Mouse (Mus musculus) embryonic facial prominence, embryonic 14.5 days (tissue): ENCODE data around the gene Dazl. TPM values are rescaled to one million over a fixed set of nuclear protein-coding genes. Genes with fewer than 3 reads are reported as not detected.

Experiments
- ATAC-seq: fragments of 200-750 bp; cut with Nextera tagmentation; 2 replicates; pipeline ENCODE4 v1.8.0; 2017; ENCODE audit warnings: low read depth, moderate number of reproducible peaks, moderate TSS enrichment
- DNase-seq: peaks from one replicate; pipeline ENCODE4 v3.0.0-alpha.2; 2015; ENCODE audit warnings: low spot score
- H3K27ac ChIP-seq: fragments of 300-500 bp; sonication (generic); replicated peaks from 2 replicates; pipeline ENCODE4 v1.5.1; 2014; ENCODE audit warnings: low read depth, mild to moderate bottlenecking, low read length, moderate library complexity
- H3K27me3 ChIP-seq: fragments of 300-500 bp; sonication (generic); replicated peaks from 2 replicates; pipeline ENCODE4 v1.6.1; 2014; ENCODE audit warnings: low read length; ENCODE audit not compliant: control insufficient read depth, insufficient read depth
- H3K36me3 ChIP-seq: fragments of 300-500 bp; sonication (generic); 2 replicates; pipeline ENCODE4 v1.6.1; 2014; ENCODE audit warnings: low read length, mixed read lengths; ENCODE audit not compliant: control insufficient read depth, insufficient read depth
- H3K4me1 ChIP-seq: fragments of 300-500 bp; sonication (generic); 2 replicates; pipeline ENCODE4 v1.6.1; 2014; ENCODE audit warnings: antibody characterized with exemption, low read length; ENCODE audit not compliant: control insufficient read depth, insufficient read depth
- H3K4me2 ChIP-seq: fragments of 300-500 bp; sonication (generic); 2 replicates; pipeline ENCODE4 v1.6.1; 2014; ENCODE audit warnings: low read depth, mild to moderate bottlenecking, low read length, moderate library complexity, mixed read lengths
- H3K4me3 ChIP-seq: fragments of 300-500 bp; sonication (generic); 2 replicates; pipeline ENCODE4 v1.5.1; 2014; ENCODE audit warnings: low read depth, mild to moderate bottlenecking, low read length
- H3K9ac ChIP-seq: fragments of 300-500 bp; sonication (generic); 2 replicates; pipeline ENCODE4 v1.6.1; 2014; ENCODE audit warnings: low read depth, mild to moderate bottlenecking, low read length, moderate library complexity, mixed read lengths
- H3K9me3 ChIP-seq: fragments of 300-500 bp; sonication (generic); 2 replicates; pipeline ENCODE4 v1.6.1; 2016; ENCODE audit warnings: low read length; ENCODE audit not compliant: control insufficient read depth
- WGBS: fragments of 180-500 bp; shearing (Covaris S2); extraction: QIAGEN DNeasy Blood & Tissue Kit; methylation state at CpG from one replicate; pipeline ENCODE4 v1.1.7; 2014; 5-methylcytosine and 5-hydroxymethylcytosine counted together
- polyA plus RNA-seq: library from polyadenylated mRNA; unstranded; fragments of >200 nt; fragmentation: Nextera tagmentation; extraction: Ambion mirVana; gene quantifications from 2 replicates; pipeline ENCODE4 v1.2.1, GENCODE M21; 2014

Dazl gene
- polyA plus RNA-seq, 1 experiment from 2014 or later: 0.39 TPM

DNA sequence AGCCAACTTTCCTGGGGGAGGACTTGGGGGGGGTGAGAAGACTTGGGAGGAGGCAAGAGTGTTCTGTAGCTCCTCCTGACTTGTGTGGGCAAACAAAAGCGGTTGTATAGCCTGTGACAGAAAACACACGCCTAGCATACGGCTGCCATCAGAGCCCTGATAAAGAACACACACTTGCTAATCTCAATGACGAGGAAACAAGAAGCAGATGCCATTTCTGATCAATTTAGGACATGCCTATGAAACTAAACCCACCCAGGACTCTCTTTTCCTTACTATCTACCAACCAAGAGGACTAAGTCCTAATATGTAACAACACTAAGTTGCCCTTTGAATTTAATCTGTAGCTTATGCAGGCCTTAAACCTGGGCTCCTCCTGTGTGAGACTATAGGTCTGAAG lies 31.2 kb upstream of the Dazl start:
- Histone ChIP-seq H3K27ac (no peak overlapping the region), H3K4me1 (no peaks in the 10 kb centered on the region), H3K4me3 (no peak overlapping the region), H3K9me3 (0 out of 2 replicates have a peak, but pooled peaks cover 4% of the 10 kb centered on the region), H3K36me3 (no peaks in the 10 kb centered on the region), H3K4me2 (no peak overlapping the region), H3K9ac (no peak overlapping the region), H3K27me3 (no peaks in the 10 kb centered on the region)
- DNase-seq (no peak), ATAC-seq (no peak)
- WGBS: 69% methylated on average over 4 of the region's 4 CpGs

DNA sequence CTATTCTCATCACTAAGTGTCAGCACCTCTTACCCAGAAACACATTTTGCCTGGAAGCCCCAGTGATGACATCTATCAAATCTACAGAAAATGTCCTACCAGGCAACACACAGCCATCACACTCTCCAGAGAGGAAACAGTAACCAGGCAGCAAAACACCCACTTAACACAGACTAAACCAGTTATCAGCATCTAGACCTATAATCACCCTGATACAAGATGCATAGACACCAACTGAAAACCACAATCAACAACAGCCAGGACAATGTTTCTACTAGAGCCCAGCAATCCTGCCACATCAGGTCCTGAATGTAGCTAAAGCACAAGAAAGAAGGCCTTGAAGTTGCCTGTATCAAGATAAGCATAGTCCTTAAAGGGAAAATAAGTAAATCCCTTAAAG lies 25.4 kb upstream of the Dazl start:
- Histone ChIP-seq H3K9ac (no peak overlapping the region), H3K36me3 (no peaks in the 10 kb centered on the region), H3K9me3 (0 out of 2 replicates have a peak, but pooled peaks cover 4% of the 10 kb centered on the region), H3K27me3 (no peaks in the 10 kb centered on the region), H3K27ac (no peak overlapping the region), H3K4me3 (no peak overlapping the region), H3K4me1 (no peaks in the 10 kb centered on the region), H3K4me2 (no peak overlapping the region)
- ATAC-seq: no peak
- no peak for DNase-seq

GRCm38 (mm10) chr17:50316216-50317150 lies 23.0 kb upstream of the Dazl start:
- 0 out of 2 replicates have a peak, but pooled peaks cover 3% of the 10 kb centered on the region for H3K9me3 ChIP-seq
- 63% methylated on average over 11 of the region's 11 CpGs for WGBS
- DNase-seq: no peak

DNA sequence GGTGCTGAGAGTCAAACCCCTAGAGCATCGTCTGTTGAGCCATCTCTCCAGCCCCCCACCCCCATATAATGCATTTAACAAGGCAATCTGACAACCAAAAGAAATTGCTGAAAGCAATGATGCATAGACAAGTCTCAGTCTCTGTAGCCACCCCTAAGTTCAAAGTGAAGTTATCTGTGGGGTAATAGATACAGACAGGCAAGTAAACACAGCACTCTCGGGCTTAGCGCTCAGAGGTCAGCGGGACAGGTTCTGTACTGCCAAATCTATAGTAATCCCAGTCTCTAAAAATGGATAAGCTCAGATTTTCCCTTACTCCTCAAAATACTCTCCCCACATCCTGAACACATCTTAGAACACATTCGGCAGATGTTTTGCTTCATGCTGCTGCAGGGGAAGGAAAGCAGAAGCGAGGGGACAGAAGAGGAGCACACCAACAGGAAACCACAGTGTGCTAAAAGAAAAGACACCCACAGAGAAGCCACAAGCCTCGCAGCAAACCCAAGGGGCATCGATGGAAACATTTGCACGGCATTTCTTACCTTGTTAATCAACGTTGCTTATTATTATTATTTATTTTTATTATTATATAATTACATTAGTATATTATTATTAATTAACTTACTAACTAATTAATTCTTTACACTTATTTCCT lies 16.8 kb upstream of the Dazl start:
- DNase-seq (no peak), ATAC-seq (no peak)
- Histone ChIP-seq H3K9me3 (no peaks in the 10 kb centered on the region), H3K4me1 (no peaks in the 10 kb centered on the region), H3K9ac (no peak overlapping the region), H3K4me2 (no peak overlapping the region), H3K27ac (no peak overlapping the region), H3K4me3 (no peak overlapping the region), H3K27me3 (no peaks in the 10 kb centered on the region), H3K36me3 (no peaks in the 10 kb centered on the region)
- WGBS: 66% methylated on average over 10 of the region's 10 CpGs

More at GRCm38 (mm10) chr17:50316216-50317150, 23.0 kb upstream of the Dazl start:
- Histone ChIP-seq H3K36me3 (no peaks in the 10 kb centered on the region), H3K4me1 (no peaks in the 10 kb centered on the region), H3K27me3 (no peaks in the 10 kb centered on the region), H3K9ac (no peak overlapping the region), H3K27ac (no peak overlapping the region), H3K4me2 (no peak overlapping the region), H3K4me3 (no peak overlapping the region)
- no peak for ATAC-seq

GRCm38 (mm10) chr17:50309512-50310072 lies 16.2 kb upstream of the Dazl start:
- DNase-seq (no peak), ATAC-seq (no peak)
- Histone ChIP-seq H3K9ac (no peak overlapping the region), H3K9me3 (no peaks in the 10 kb centered on the region), H3K36me3 (no peaks in the 10 kb centered on the region), H3K4me3 (no peak overlapping the region), H3K4me1 (no peaks in the 10 kb centered on the region), H3K4me2 (no peak overlapping the region), H3K27ac (no peak overlapping the region), H3K27me3 (no peaks in the 10 kb centered on the region)
- WGBS: 82% methylated on average over 5 of the region's 5 CpGs

DNA sequence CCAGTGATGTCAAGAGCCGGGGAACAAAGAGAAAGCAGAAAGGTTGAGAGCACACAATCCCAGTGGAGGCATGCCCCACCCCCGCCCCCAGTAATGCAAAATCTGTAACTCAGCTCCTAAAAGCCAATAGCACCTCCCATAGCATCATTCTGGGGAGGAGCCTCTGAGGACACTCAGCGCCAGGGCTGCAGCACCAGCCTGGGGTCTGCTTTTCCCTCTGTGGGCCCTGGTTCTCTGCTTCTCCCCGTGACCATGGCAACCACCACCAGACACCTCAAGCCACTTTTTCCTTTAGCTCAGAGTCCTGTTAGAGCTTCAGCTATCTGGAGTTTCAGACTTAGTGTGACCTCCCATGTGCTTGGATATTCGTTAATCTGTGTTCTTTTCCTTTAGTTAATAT lies 15.4 kb upstream of the Dazl start:
- H3K27me3 ChIP-seq: no peaks in the 10 kb centered on the region
- H3K36me3 ChIP-seq: no peaks in the 10 kb centered on the region
- no peaks in the 10 kb centered on the region for H3K9me3 ChIP-seq
- H3K27ac ChIP-seq: no peak overlapping the region
- WGBS: 65% methylated on average over 5 of the region's 5 CpGs
- no peaks in the 10 kb centered on the region for H3K4me1 ChIP-seq
- no peak overlapping the region for H3K4me3 ChIP-seq
- H3K4me2 ChIP-seq: no peak overlapping the region
- no peak overlapping the region for H3K9ac ChIP-seq
- ATAC-seq (no peak), DNase-seq (no peak)

GRCm38 (mm10) chr17:50308059-50308647 lies 14.7 kb upstream of the Dazl start:
- Histone ChIP-seq H3K4me3 (no peak overlapping the region), H3K4me2 (no peak overlapping the region), H3K9me3 (no peaks in the 10 kb centered on the region), H3K27me3 (no peaks in the 10 kb centered on the region), H3K27ac (no peak overlapping the region), H3K4me1 (no peaks in the 10 kb centered on the region), H3K36me3 (no peaks in the 10 kb centered on the region), H3K9ac (no peak overlapping the region)
- ATAC-seq (no peak), DNase-seq (no peak)
- whole genome bisulfite sequencing: 86% methylated on average over 10 of the region's 10 CpGs

DNA sequence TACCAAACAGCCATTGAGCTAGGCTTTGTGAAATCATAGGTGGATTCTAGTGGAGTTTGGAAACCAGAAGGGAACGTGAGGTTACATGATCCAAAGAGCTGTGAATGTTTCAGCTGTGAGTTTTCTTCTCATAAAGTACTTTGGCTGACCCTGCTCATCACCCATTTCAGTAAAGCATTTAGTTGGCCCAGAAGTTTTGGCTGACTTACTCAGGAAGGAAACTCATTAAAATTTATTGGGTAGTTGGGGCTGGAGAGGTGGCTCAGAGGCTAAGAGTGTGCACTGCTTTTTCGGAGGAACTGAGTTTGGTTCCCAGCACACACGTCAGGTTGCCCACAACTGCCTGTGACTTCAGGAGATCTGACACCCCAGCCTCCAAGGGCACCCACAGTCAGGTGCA lies 9.4 kb upstream of the Dazl start:
- ATAC-seq: no peak
- no peaks in the 10 kb centered on the region for H3K36me3 ChIP-seq
- no peaks in the 10 kb centered on the region for H3K27me3 ChIP-seq
- no peak for DNase-seq
- no peak overlapping the region for H3K9ac ChIP-seq
- H3K27ac ChIP-seq: no peak overlapping the region
- H3K4me1 ChIP-seq: no peaks in the 10 kb centered on the region
- no peaks in the 10 kb centered on the region for H3K9me3 ChIP-seq
- H3K4me3 ChIP-seq: no peak overlapping the region
- H3K4me2 ChIP-seq: no peak overlapping the region
- 79% methylated on average over 3 of the region's 3 CpGs for WGBS
